Mouse (Mus musculus) CH12.LX (cell line): ENCODE measurements around the gene Larp7. TPM values are rescaled to one million over a fixed set of nuclear protein-coding genes. Genes with fewer than 3 reads are reported as not detected.

ENCODE experiments used
- DNase-seq: peaks from one replicate; pipeline ENCODE4 v3.0.0-alpha.2; 2013; ENCODE audit errors: extremely low read depth
- H3K27ac ChIP-seq: 2 replicates; pipeline ENCODE4 v1.5.1; 2012; ENCODE audit warnings: low read depth, mild to moderate bottlenecking, control low read depth, moderate library complexity; ENCODE audit not compliant: insufficient read depth
- H3K27me3 ChIP-seq: replicated peaks from 2 replicates; pipeline ENCODE3; 2012; ENCODE audit warnings: inconsistent platforms
- H3K36me3 ChIP-seq, 2 experiments: replicated peaks in 1 of 2; 2 replicates each; pipeline versions ENCODE3 to v1.6.1; 2012; ENCODE audit warnings: inconsistent platforms in 1 of 2, low read length in 1 of 2, mild to moderate bottlenecking in 1 of 2, mixed read lengths in 1 of 2, moderate library complexity in 1 of 2; ENCODE audit not compliant: control insufficient read depth in 1 of 2, insufficient read depth in 1 of 2
- H3K4me1 ChIP-seq, 2 experiments: 2 replicates each; pipeline ENCODE4 v1.6.1; 2012; ENCODE audit warnings: inconsistent platforms in 1 of 2, moderate library complexity in 1 of 2; ENCODE audit not compliant: insufficient read depth in 2 of 2, control insufficient read depth in 1 of 2
- H3K4me2 ChIP-seq: 2 replicates; pipeline ENCODE4 v1.6.1; 2012; ENCODE audit warnings: low read depth, mild to moderate bottlenecking, control low read depth; ENCODE audit not compliant: poor library complexity, insufficient read depth, severe bottlenecking
- H3K4me3 ChIP-seq, 3 experiments: fragments of 150-350 bp in 1 of 3; sonication (generic) in 1 of 3; replicated peaks in 1 of 3; 2 replicates each; pipeline versions ENCODE3 to v1.5.1; 2011 to 2012; ENCODE audit warnings: low read depth in 2 of 3, low read length in 2 of 3, mild to moderate bottlenecking in 2 of 3, moderate library complexity in 2 of 3, control low read depth in 1 of 3, improper control_type of control experiment in 1 of 3, inconsistent platforms in 1 of 3, mixed read lengths in 1 of 3; ENCODE audit not compliant: poor library complexity in 1 of 3
- H3K79me2 ChIP-seq: replicated peaks from 2 replicates; pipeline ENCODE4 v1.6.1; 2012; ENCODE audit warnings: mild to moderate bottlenecking, moderate library complexity; ENCODE audit not compliant: control insufficient read depth, poor library complexity, insufficient read depth, severe bottlenecking; ENCODE audit errors: extremely low read depth
- H3K9ac ChIP-seq: 2 replicates; pipeline ENCODE4 v1.6.1; 2012; ENCODE audit warnings: low read depth, mild to moderate bottlenecking, control low read depth, moderate library complexity; ENCODE audit not compliant: insufficient read depth
- H3K9me3 ChIP-seq: replicated peaks from 2 replicates; pipeline ENCODE3; 2012; ENCODE audit warnings: low read length, inconsistent platforms, mixed read lengths
- BHLHE40 ChIP-seq: IDR thresholded peaks from 2 replicates; pipeline ENCODE4 v1.6.1; 2011; ENCODE audit warnings: mild to moderate bottlenecking, low read depth, low read length, improper control_type of control experiment
- CHD1 ChIP-seq: IDR thresholded peaks from 2 replicates; pipeline ENCODE4 v1.6.1; 2012; ENCODE audit warnings: low read depth, low read length, improper control_type of control experiment, inconsistent platforms
- CHD2 ChIP-seq: IDR thresholded peaks from 2 replicates; pipeline ENCODE4 v1.6.1; 2011; ENCODE audit warnings: low read length, improper control_type of control experiment
- CTCF ChIP-seq, 2 experiments: IDR thresholded peaks in 1 of 2; conservative IDR thresholded peaks in 1 of 2; 2 replicates each; pipeline ENCODE4 v1.5.1; 2011 to 2012; ENCODE audit warnings: low read depth in 2 of 2, low read length in 2 of 2, improper control_type of control experiment in 1 of 2, inconsistent platforms in 1 of 2, mild to moderate bottlenecking in 1 of 2, moderate library complexity in 1 of 2
- ELF1 ChIP-seq: IDR thresholded peaks from 2 replicates; pipeline ENCODE4 v1.6.1; 2014; ENCODE audit warnings: low read depth, mild to moderate bottlenecking, inconsistent platforms, low read length, improper control_type of control experiment
- EP300 ChIP-seq: IDR thresholded peaks from 2 replicates; pipeline ENCODE4 v1.6.1; 2011; ENCODE audit warnings: low read length, improper control_type of control experiment
- ETS1 ChIP-seq: conservative IDR thresholded peaks from 2 replicates; pipeline ENCODE4 v1.6.1; 2012; ENCODE audit warnings: low read depth, mild to moderate bottlenecking, inconsistent platforms, low read length, improper control_type of control experiment, moderate library complexity
- GABPA ChIP-seq: IDR thresholded peaks from 2 replicates; pipeline ENCODE4 v1.6.1; 2012; ENCODE audit warnings: low read depth, low read length, improper control_type of control experiment, inconsistent platforms; ENCODE audit not compliant: insufficient replicate concordance
- HCFC1 ChIP-seq: IDR thresholded peaks from 2 replicates; pipeline ENCODE4 v1.6.1; 2012; ENCODE audit warnings: low read depth, mild to moderate bottlenecking, inconsistent platforms, low read length, improper control_type of control experiment
- IRF4 ChIP-seq: IDR thresholded peaks from 2 replicates; pipeline ENCODE4 v1.6.1; 2014; ENCODE audit warnings: low read depth, mild to moderate bottlenecking, inconsistent platforms, low read length, improper control_type of control experiment
- JUN ChIP-seq: IDR thresholded peaks from 2 replicates; pipeline ENCODE4 v1.6.1; 2011; ENCODE audit warnings: low read depth, mild to moderate bottlenecking, low read length, improper control_type of control experiment, moderate library complexity; ENCODE audit not compliant: insufficient read depth
- JUND ChIP-seq: conservative IDR thresholded peaks from 2 replicates; pipeline ENCODE4 v1.6.1; 2011; ENCODE audit warnings: low read depth, low read length, improper control_type of control experiment
- KAT2A ChIP-seq: IDR thresholded peaks from 2 replicates; pipeline ENCODE4 v1.6.1; 2012; ENCODE audit warnings: low read length, improper control_type of control experiment, inconsistent platforms; ENCODE audit not compliant: insufficient replicate concordance
- MAFK ChIP-seq: IDR thresholded peaks from 2 replicates; pipeline ENCODE4 v1.6.1; 2011; ENCODE audit warnings: low read length, improper control_type of control experiment; ENCODE audit not compliant: insufficient replicate concordance
- MAX ChIP-seq: IDR thresholded peaks from 2 replicates; pipeline ENCODE4 v1.6.1; 2011; ENCODE audit warnings: low read length, improper control_type of control experiment
- MAZ ChIP-seq: IDR thresholded peaks from 2 replicates; pipeline ENCODE4 v1.6.1; 2012; ENCODE audit warnings: low read depth, mild to moderate bottlenecking, inconsistent platforms, low read length, improper control_type of control experiment, moderate library complexity
- MEF2A ChIP-seq: IDR thresholded peaks from 2 replicates; pipeline ENCODE4 v1.6.1; 2014; ENCODE audit warnings: low read depth, mild to moderate bottlenecking, inconsistent platforms, low read length, improper control_type of control experiment, borderline replicate concordance
- MXI1 ChIP-seq: IDR thresholded peaks from 2 replicates; pipeline ENCODE4 v1.6.1; 2011; ENCODE audit warnings: mild to moderate bottlenecking, low read depth, low read length, improper control_type of control experiment
- MYC ChIP-seq: IDR thresholded peaks from 2 replicates; pipeline ENCODE4 v1.6.1; 2011; ENCODE audit warnings: low read depth, mild to moderate bottlenecking, improper control_type of control experiment, low read length
- NELFE ChIP-seq: IDR thresholded peaks from 2 replicates; pipeline ENCODE4 v1.6.1; 2011; ENCODE audit warnings: low read depth, low read length, improper control_type of control experiment
- NRF1 ChIP-seq: IDR thresholded peaks from 2 replicates; pipeline ENCODE4 v1.6.1; 2014; ENCODE audit warnings: low read depth, mild to moderate bottlenecking, inconsistent platforms, low read length, improper control_type of control experiment, moderate library complexity
- PAX5 ChIP-seq: IDR thresholded peaks from 2 replicates; pipeline ENCODE4 v1.6.1; 2012; ENCODE audit warnings: low read length, inconsistent platforms, mixed read lengths
- POLR2A ChIP-seq: IDR thresholded peaks from 2 replicates; pipeline ENCODE4 v1.6.1; 2011; ENCODE audit warnings: low read depth, mild to moderate bottlenecking, improper control_type of control experiment, low read length
- POLR2AphosphoS2 ChIP-seq: IDR thresholded peaks from 2 replicates; pipeline ENCODE4 v1.6.1; 2011; ENCODE audit warnings: low read depth, low read length, improper control_type of control experiment
- RAD21 ChIP-seq: IDR thresholded peaks from 2 replicates; pipeline ENCODE4 v1.6.1; 2011; ENCODE audit warnings: low read depth, mild to moderate bottlenecking, low read length, improper control_type of control experiment, moderate library complexity
- RCOR1 ChIP-seq: conservative IDR thresholded peaks from 2 replicates; pipeline ENCODE4 v1.6.1; 2012; ENCODE audit warnings: low read depth, mild to moderate bottlenecking, inconsistent platforms, low read length, improper control_type of control experiment
- SIN3A ChIP-seq: IDR thresholded peaks from 2 replicates; pipeline ENCODE4 v1.6.1; 2012; ENCODE audit warnings: low read length, improper control_type of control experiment, inconsistent platforms
- SMC3 ChIP-seq: IDR thresholded peaks from 2 replicates; pipeline ENCODE4 v1.6.1; 2011; ENCODE audit warnings: low read depth, low read length, improper control_type of control experiment
- TBP ChIP-seq: conservative IDR thresholded peaks from 2 replicates; pipeline ENCODE4 v1.6.1; 2011; ENCODE audit warnings: low read depth, low read length, improper control_type of control experiment
- TCF12 ChIP-seq: IDR thresholded peaks from 2 replicates; pipeline ENCODE4 v1.6.1; 2014; ENCODE audit warnings: low read depth, mild to moderate bottlenecking, inconsistent platforms, low read length, improper control_type of control experiment
- UBTF ChIP-seq: IDR thresholded peaks from 2 replicates; pipeline ENCODE4 v1.6.1; 2012; ENCODE audit warnings: low read depth, mild to moderate bottlenecking, inconsistent platforms, low read length, improper control_type of control experiment, moderate library complexity
- USF1 ChIP-seq: IDR thresholded peaks from 2 replicates; pipeline ENCODE4 v1.6.1; 2014; ENCODE audit warnings: low read depth, mild to moderate bottlenecking, inconsistent platforms, low read length, improper control_type of control experiment
- USF2 ChIP-seq: conservative IDR thresholded peaks from 2 replicates; pipeline ENCODE4 v1.6.1; 2011; ENCODE audit warnings: low read depth, low read length, improper control_type of control experiment
- ZC3H11A ChIP-seq: IDR thresholded peaks from 2 replicates; pipeline ENCODE4 v1.6.1; 2012; ENCODE audit warnings: low read depth, mild to moderate bottlenecking, inconsistent platforms, low read length, improper control_type of control experiment
- ZKSCAN1 ChIP-seq: IDR thresholded peaks from 2 replicates; pipeline ENCODE4 v1.6.1; 2012; ENCODE audit warnings: low read depth, inconsistent platforms, low read length, improper control_type of control experiment, borderline replicate concordance
- ZMIZ1 ChIP-seq: IDR thresholded peaks from 2 replicates; pipeline ENCODE4 v1.6.1; 2012; ENCODE audit warnings: low read depth, mild to moderate bottlenecking, inconsistent platforms, low read length, improper control_type of control experiment
- ZNF384 ChIP-seq: IDR thresholded peaks from 2 replicates; pipeline ENCODE4 v1.6.1; 2012; ENCODE audit warnings: low read depth, low read length, improper control_type of control experiment, inconsistent platforms
- dilution Hi-C: fragments of 300-500 bp; cut with MboI; formaldehyde crosslinking; loops from 2 replicates; pipeline ENCODE4 v1.14.3; 2020; ENCODE audit warnings: low sequenced_read_pairs; ENCODE audit not compliant: extremely low pct_unique_long_range_greater_than_20kb, extremely low pct_ligation_motif_present
- in situ Hi-C: fragments of 300-500 bp; cut with MboI; formaldehyde crosslinking; loops from 3 replicates; pipeline ENCODE4 v1.14.3; 2019; ENCODE audit warnings: low sequenced_read_pairs, low pct_ligation_motif_present, low pct_unique_long_range_greater_than_20kb, mixed read lengths
- polyA plus RNA-seq: library from polyadenylated mRNA; unstranded; fragments of >175 nt; gene quantifications from 2 replicates; pipeline ENCODE4 v1.2.1, GENCODE M21; 2012; ENCODE audit warnings: low read depth; ENCODE audit not compliant: insufficient read length
- total RNA-seq, 2 experiments: library from RNA; depleted of rRNA; stranded (reverse); fragments of 300-350 nt in 1 of 2; fragments of >200 nt in 1 of 2; gene quantifications; 2 replicates each; pipeline ENCODE4 v1.2.3; 2012 to 2014

The Larp7 gene
- 28.9 and 38.5 TPM in 2 replicates for total RNA-seq (2012; rRNA removed)
- total RNA-seq (2014; rRNA removed), result 35.5 and 42.9 TPM in 2 replicates
- polyA plus RNA-seq, result 70.6 and 78.8 TPM in 2 replicates

DNA sequence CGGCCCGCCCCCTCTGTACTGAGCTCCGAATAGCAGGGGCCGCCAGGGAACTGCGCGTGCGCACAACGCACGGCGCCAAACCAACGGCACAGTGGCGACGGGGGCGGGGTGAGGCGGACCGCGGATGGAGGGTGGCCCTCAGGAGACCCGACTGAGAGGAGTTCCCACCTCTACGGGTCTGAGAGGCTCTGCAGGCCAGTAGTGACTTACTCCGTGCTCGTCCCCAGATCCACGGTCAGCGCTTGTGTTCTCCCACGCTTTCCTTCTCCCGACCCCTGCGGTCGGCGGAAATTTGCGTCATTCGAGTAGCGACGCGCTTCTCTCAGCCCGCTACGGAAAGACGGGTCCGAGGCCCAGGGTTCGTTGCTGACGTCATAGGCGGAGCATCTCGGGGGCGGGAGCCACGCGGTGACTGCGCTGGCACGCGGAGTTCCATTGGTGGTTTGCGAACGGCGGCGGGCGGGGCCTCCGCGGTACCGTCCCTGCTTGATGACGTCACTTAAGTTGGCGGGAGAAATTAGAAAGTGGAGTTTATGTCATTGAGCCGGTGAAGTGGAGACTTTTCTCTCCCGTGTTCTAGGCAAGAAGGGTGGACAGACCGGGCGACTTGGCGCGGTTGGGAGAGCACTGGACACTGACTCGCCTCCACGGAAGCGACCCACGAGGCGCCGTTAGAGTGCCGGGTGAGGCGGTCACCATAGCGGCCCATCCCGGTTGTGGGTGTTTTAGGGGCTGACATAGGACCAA is at the start of gene Larp7, which contains the start of gene Zgrf1:
TSS of gene Larp7 (minus strand) at position 377 of the 747 bp plus-strand sequence.
TSS of gene Zgrf1 (plus strand) at position 517 of the 747 bp plus-strand sequence.
- in situ Hi-C loops (loop anchor here (5.0 kb wide), 1 partner anchor 101 kb away; no protein-coding TSS in a partner anchor), dilution Hi-C loops (no loop called here)
- H3K9ac ChIP-seq, result peak within 1 kb of the TSS; percentile 98
- no peak for TF ChIP-seq BHLHE40
- no peak for TF ChIP-seq UBTF
- TF ChIP-seq KAT2A, result 0 out of 2 replicates have a peak, but pooled peaks have one; percentile 70
- no peak for TF ChIP-seq USF2
- no peak for TF ChIP-seq RCOR1
- TF ChIP-seq MXI1, result peak; percentile 73
- TF ChIP-seq PAX5, result no peak
- TF ChIP-seq CHD2, result peak; percentile 47
- no peak for TF ChIP-seq CHD1
- peak; percentile 79 for TF ChIP-seq POLR2A
- no peak for TF ChIP-seq EP300
- TF ChIP-seq HCFC1, result peak; percentile 82
- peak; percentile 71 for TF ChIP-seq ELF1
- no peak for TF ChIP-seq SMC3
- TF ChIP-seq NELFE, result peak; percentile 58
- no peak for TF ChIP-seq RAD21
- peak; percentile 83 for TF ChIP-seq NRF1
- no peak for TF ChIP-seq ZKSCAN1
- peak; percentile 23; the same call in 1 of the 2 replicates for TF ChIP-seq IRF4
- TF ChIP-seq ETS1, result peak; percentile 57
- TF ChIP-seq ZMIZ1, result 0 out of 2 replicates have a peak, but pooled peaks have one; percentile 21
- peak; percentile 97 for TF ChIP-seq SIN3A
- TF ChIP-seq CTCF (conservative IDR thresholded peaks at IDR 0.05 in 1 of 2, IDR thresholded peaks at IDR 0.05 in 1 of 2; ENCODE audit: low read depth in 2 of 2, low read length in 2 of 2), result no peak
- peak; percentile 61; the same call in 1 of the 2 replicates for TF ChIP-seq MEF2A
- TF ChIP-seq USF1, result no peak
- no peak for TF ChIP-seq JUN
- TF ChIP-seq ZNF384, result 0 out of 2 replicates have a peak, but pooled peaks have one; percentile 13
- TF ChIP-seq TBP, result 0 out of 2 replicates have a peak, but pooled peaks have one; percentile 24
- TF ChIP-seq MAZ, result 0 out of 2 replicates have a peak, but pooled peaks have one; percentile 78
- TF ChIP-seq MYC, result peak; percentile 49; the same call in 1 of the 2 replicates
- TF ChIP-seq GABPA, result peak; percentile 83
- 0 out of 2 replicates have a peak, but pooled peaks have one; percentile 21 for TF ChIP-seq POLR2AphosphoS2
- TF ChIP-seq TCF12, result peak; percentile 29; the same call in 1 of the 2 replicates
- TF ChIP-seq MAFK, result no peak
- TF ChIP-seq JUND, result peak; percentile 40; the same call in 1 of the 2 replicates
- TF ChIP-seq MAX, result peak; percentile 70
- no peak for TF ChIP-seq ZC3H11A

More for the DNA sequence above, at the start of gene Larp7, which contains the start of gene Zgrf1:
- DNase-seq, result peak; percentile 98
- Histone ChIP-seq H3K27me3 (no peaks in the 10 kb centered on the region), H3K36me3 (peaks cover 15 to 20% of the 10 kb centered on the region in 2 experiments), H3K79me2 (peaks cover 22% of the 10 kb centered on the region), H3K9me3 (no peaks in the 10 kb centered on the region), H3K27ac (peak within 1 kb of the TSS; percentile 83), H3K4me2 (peak within 1 kb of the TSS; percentile 98), H3K4me1 (peaks cover 0 to 16% of the 10 kb centered on the region in 2 experiments; a peak in 2 of 4 replicates), H3K4me3 (peak within 1 kb of the TSS; percentile 77 to 93 (median 90))
